Comparison of ENCODE assay signal across 12 mouse cellular contexts in genomic region chr17:71299879-71300278, GRCm38 (mm10). TPM values are rescaled to one million over a fixed set of nuclear protein-coding genes. Genes with fewer than 3 reads are reported as not detected.
DNase-seq lines count a peak whose midpoint lies in the region; ATAC-seq and TF ChIP-seq lines count a peak whose summit lies in the region.
"Had no signal": no experiment of that assay in that cellular context is flagged by ENCODE, and none has a peak within 500 bp of the region (broad histone marks: within the 10 kb centered on the region; RNA-seq: fewer than 3 reads in every experiment).

No protein-coding gene starts in this region.

- 71% methylated on average over 4 of the region's 4 CpGs for WGBS in liver, embryonic 11.5 days
- 94% methylated on average over 4 of the region's 4 CpGs for WGBS in forebrain, embryonic 14.5 days
- WGBS in forebrain, postnatal 0 days, result 95% methylated on average over 4 of the region's 4 CpGs

- H3K4me1 ChIP-seq in liver, embryonic 11.5 days (replicated peaks; ENCODE audit: control insufficient read depth, insufficient read depth, low read length), result no peaks in the 10 kb centered on the region
- H3K4me1 ChIP-seq in forebrain, embryonic 14.5 days (ENCODE audit: control insufficient read depth, insufficient read depth, low read length), result no peaks in the 10 kb centered on the region
- no peaks in the 10 kb centered on the region for H3K4me1 ChIP-seq in forebrain, postnatal 0 days (ENCODE audit: insufficient read depth)
- H3K4me1 ChIP-seq: hindbrain, embryonic 15.5 days; limb, embryonic 13.5 days; midbrain, embryonic 13.5 days had no signal

- no peaks in the 10 kb centered on the region for H3K36me3 ChIP-seq in liver, embryonic 11.5 days (ENCODE audit: control insufficient read depth, insufficient read depth, low read length)
- no peaks in the 10 kb centered on the region for H3K36me3 ChIP-seq in forebrain, embryonic 14.5 days (ENCODE audit: control insufficient read depth, insufficient read depth, low read length)
- no peaks in the 10 kb centered on the region for H3K36me3 ChIP-seq in forebrain, postnatal 0 days (ENCODE audit: insufficient read depth)
- H3K36me3 ChIP-seq: hindbrain, embryonic 15.5 days; midbrain, embryonic 13.5 days had no signal

- ATAC-seq in liver, embryonic 11.5 days (replicated peaks; ENCODE audit: low FRiP score), result no peak
- ATAC-seq in granulocyte monocyte progenitor cell, adult 5-6 weeks (replicated peaks; ENCODE audit: poor library complexity, severe bottlenecking), result peak; percentile 93
- ATAC-seq in forebrain, embryonic 14.5 days, result no peak
- ATAC-seq in forebrain, postnatal 0 days, result no peak
- ATAC-seq: midbrain, embryonic 13.5 days had no signal

- intact Hi-C loops in left cerebral cortex, postnatal 10 days (cut with DNase I), result no loop called here

- DNase-seq in liver, result peak; percentile 31
- no peak for DNase-seq in liver, embryonic 11.5 days (ENCODE audit: low spot score)
- peak; percentile 49 for DNase-seq in adrenal gland, adult 8-10 months
- peak; percentile 75 to 77 for DNase-seq in monocyte, adult 2 months (ENCODE audit: low read depth in 1 of 2, low spot score in 2 of 2)
- no peak for DNase-seq in forebrain, embryonic 14.5 days (ENCODE audit: low spot score)
- DNase-seq in forebrain, postnatal 0 days, result no peak
- no peak for DNase-seq in left cerebral cortex, postnatal 10 days (ENCODE audit: extremely low spot score in 1 of 2, low spot score in 2 of 2)
- DNase-seq: embryo, embryonic 11 days had no signal

- no peaks in the 10 kb centered on the region for H3K27me3 ChIP-seq in liver, embryonic 11.5 days (replicated peaks; ENCODE audit: control insufficient read depth, insufficient read depth, low read length)
- H3K27me3 ChIP-seq in forebrain, embryonic 14.5 days (replicated peaks; ENCODE audit: control insufficient read depth, insufficient read depth, low read length), result no peaks in the 10 kb centered on the region
- H3K27me3 ChIP-seq in forebrain, postnatal 0 days (ENCODE audit: insufficient read depth, low read length), result no peaks in the 10 kb centered on the region
- H3K27me3 ChIP-seq: hindbrain, embryonic 15.5 days; limb, embryonic 13.5 days; midbrain, embryonic 13.5 days had no signal

- H3K9ac ChIP-seq in liver, embryonic 11.5 days (ENCODE audit: low read depth, low read length), result no peak overlapping the region
- H3K9ac ChIP-seq in forebrain, embryonic 14.5 days (ENCODE audit: low read length), result no peak overlapping the region
- no peak overlapping the region for H3K9ac ChIP-seq in forebrain, postnatal 0 days
- H3K9ac ChIP-seq: hindbrain, embryonic 15.5 days; limb, embryonic 13.5 days; midbrain, embryonic 13.5 days had no signal

- no peak overlapping the region for H3K27ac ChIP-seq in liver, embryonic 11.5 days (ENCODE audit: low read depth, low read length)
- H3K27ac ChIP-seq in forebrain, embryonic 14.5 days (ENCODE audit: low read depth, low read length), result no peak overlapping the region
- H3K27ac ChIP-seq in forebrain, postnatal 0 days (ENCODE audit: low read depth, low read length), result no peak overlapping the region
- H3K27ac ChIP-seq: hindbrain, embryonic 15.5 days; limb, embryonic 13.5 days; midbrain, embryonic 13.5 days had no signal

- TF ChIP-seq CTCF in forebrain, postnatal 0 days (IDR thresholded peaks at IDR 0.05; ENCODE audit: low read depth), result no peak

- H3K9me3 ChIP-seq in liver, embryonic 11.5 days (ENCODE audit: control insufficient read depth, low read length), result no peaks in the 10 kb centered on the region
- no peaks in the 10 kb centered on the region for H3K9me3 ChIP-seq in forebrain, embryonic 14.5 days (replicated peaks; ENCODE audit: control insufficient read depth, low read length)
- no peaks in the 10 kb centered on the region for H3K9me3 ChIP-seq in forebrain, postnatal 0 days (ENCODE audit: low read length)
- H3K9me3 ChIP-seq: hindbrain, embryonic 15.5 days; limb, embryonic 13.5 days; midbrain, embryonic 13.5 days had no signal

- H3K4me2 ChIP-seq in liver, embryonic 11.5 days, result no peak overlapping the region
- H3K4me2 ChIP-seq in forebrain, embryonic 14.5 days (ENCODE audit: low read length), result no peak overlapping the region
- H3K4me2 ChIP-seq in forebrain, postnatal 0 days (ENCODE audit: low read depth), result no peak overlapping the region
- H3K4me2 ChIP-seq: hindbrain, embryonic 15.5 days; limb, embryonic 13.5 days; midbrain, embryonic 13.5 days had no signal

- H3K4me3 ChIP-seq in liver, embryonic 11.5 days (ENCODE audit: low read depth, low read length), result no peak overlapping the region
- no peak overlapping the region for H3K4me3 ChIP-seq in forebrain, embryonic 14.5 days (ENCODE audit: low read depth, low read length)
- no peak overlapping the region for H3K4me3 ChIP-seq in forebrain, postnatal 0 days (ENCODE audit: low read depth, low read length)
- H3K4me3 ChIP-seq: hindbrain, embryonic 15.5 days; limb, embryonic 13.5 days; midbrain, embryonic 13.5 days had no signal

RNA-seq across cellular contexts. Expression of gene Emilin2, which starts 11.9 kb away (rescaled TPM):
- 31.3 and 33.4 TPM in 2 replicates for polyA plus RNA-seq in liver, embryonic 11.5 days (2014; fragmentation: Nextera tagmentation; extraction: Ambion mirVana)
- total RNA-seq in adrenal gland, adult 8-10 months (2022), result 1 to 10 TPM; 4.1 to 8.7 (median 5.4) TPM
- 14.3 and 19.0 TPM in 2 replicates for total RNA-seq in granulocyte monocyte progenitor cell, adult 5-6 weeks (2014; fragmentation: Nextera tagmentation)
- total RNA-seq in granulocyte monocyte progenitor cell, adult 5-6 weeks (2017), result 25.0 and 25.8 TPM in 2 replicates
- 0.72 and 0.80 TPM in 2 replicates for polyA plus RNA-seq in forebrain, embryonic 14.5 days (2014; fragmentation: Nextera tagmentation; extraction: Ambion mirVana)
- total RNA-seq in forebrain, postnatal 0 days (2014; rRNA removed), result 2.3 and 3.2 TPM in 2 replicates
- polyA plus RNA-seq in forebrain, postnatal 0 days (2015; fragmentation: Nextera tagmentation; extraction: Ambion mirVana), result 1.3 and 2.0 TPM in 2 replicates
- 1 to 10 TPM; 2.4 to 2.7 TPM for total RNA-seq in left cerebral cortex, postnatal 10 days (2021)

Comparison
In these comparisons a context has a peak if more than half of its experiments do, and no peak if none do; other contexts are left out.
1. DNase-seq: peak in liver (single experiment), adrenal gland, adult 8-10 months (single experiment) and monocyte, adult 2 months (2 of 2); none in liver, embryonic 11.5 days (single experiment), forebrain, embryonic 14.5 days (single experiment), forebrain, postnatal 0 days (single experiment) and left cerebral cortex, postnatal 10 days (0 of 2).